Mouse (Mus musculus) kidney, postnatal 0 days (tissue): Measurements from ENCODE around the gene Hoxa7. TPM values are rescaled to one million over a fixed set of nuclear protein-coding genes. Genes with fewer than 3 reads are reported as not detected.

Experiments used
- ATAC-seq: fragments of 200-750 bp; cut with Nextera tagmentation; replicated peaks from 2 replicates; pipeline ENCODE4 v1.8.0; 2017; ENCODE audit warnings: low read depth, moderate number of reproducible peaks, moderate TSS enrichment, moderate library complexity; ENCODE audit not compliant: low FRiP score
- DNase-seq: peaks from one replicate; pipeline ENCODE4 v3.0.0-alpha.2; 2016; ENCODE audit warnings: low spot score
- H3K27ac ChIP-seq: fragments of 300-500 bp; sonication (generic); 2 replicates; pipeline ENCODE4 v1.5.1; 2014; ENCODE audit warnings: mild to moderate bottlenecking
- H3K27me3 ChIP-seq: fragments of 300-500 bp; sonication (generic); 2 replicates; pipeline ENCODE4 v1.6.1; 2014; ENCODE audit warnings: low read length, mixed read lengths; ENCODE audit not compliant: insufficient read depth
- H3K36me3 ChIP-seq: fragments of 300-500 bp; sonication (generic); 2 replicates; pipeline ENCODE4 v1.6.1; 2014; ENCODE audit warnings: low read length, mixed read lengths; ENCODE audit not compliant: insufficient read depth
- H3K4me1 ChIP-seq: fragments of 300-500 bp; sonication (generic); replicated peaks from 2 replicates; pipeline ENCODE4 v1.6.1; 2014; ENCODE audit warnings: antibody characterized with exemption, low read length, mixed read lengths; ENCODE audit not compliant: insufficient read depth
- H3K4me2 ChIP-seq: fragments of 300-500 bp; sonication (generic); 2 replicates; pipeline ENCODE4 v1.6.1; 2014; ENCODE audit warnings: mild to moderate bottlenecking, low read length, moderate library complexity, mixed read lengths
- H3K4me3 ChIP-seq: fragments of 300-500 bp; sonication (generic); replicated peaks from 2 replicates; pipeline ENCODE4 v1.5.1; 2014; ENCODE audit warnings: low read depth, low read length
- H3K9ac ChIP-seq: fragments of 300-500 bp; sonication (generic); 2 replicates; pipeline ENCODE4 v1.6.1; 2014; ENCODE audit warnings: low read depth, low read length
- H3K9me3 ChIP-seq: fragments of 300-500 bp; sonication (generic); replicated peaks from 2 replicates; pipeline ENCODE4 v1.6.1; 2016; ENCODE audit warnings: low read length, inconsistent platforms, mixed read lengths
- CTCF ChIP-seq: IDR thresholded peaks from 2 replicates; pipeline ENCODE4 v1.5.1; 2016; ENCODE audit warnings: antibody characterized with exemption, low read depth, mild to moderate bottlenecking, moderate library complexity
- WGBS: fragments of 180-500 bp; shearing (Covaris S2); extraction: QIAGEN DNeasy Blood & Tissue Kit; methylation state at CpG from one replicate; pipeline ENCODE4 v1.1.7; 2014; 5-methylcytosine and 5-hydroxymethylcytosine counted together
- polyA plus RNA-seq: library from polyadenylated mRNA; unstranded; fragments of >200 nt; fragmentation: Nextera tagmentation; extraction: Ambion mirVana; gene quantifications from 2 replicates; pipeline ENCODE4 v1.2.1, GENCODE M21; 2015

The Hoxa7 gene
- polyA plus RNA-seq, 1 experiment from 2014 or later, result 29.7 TPM

DNA sequence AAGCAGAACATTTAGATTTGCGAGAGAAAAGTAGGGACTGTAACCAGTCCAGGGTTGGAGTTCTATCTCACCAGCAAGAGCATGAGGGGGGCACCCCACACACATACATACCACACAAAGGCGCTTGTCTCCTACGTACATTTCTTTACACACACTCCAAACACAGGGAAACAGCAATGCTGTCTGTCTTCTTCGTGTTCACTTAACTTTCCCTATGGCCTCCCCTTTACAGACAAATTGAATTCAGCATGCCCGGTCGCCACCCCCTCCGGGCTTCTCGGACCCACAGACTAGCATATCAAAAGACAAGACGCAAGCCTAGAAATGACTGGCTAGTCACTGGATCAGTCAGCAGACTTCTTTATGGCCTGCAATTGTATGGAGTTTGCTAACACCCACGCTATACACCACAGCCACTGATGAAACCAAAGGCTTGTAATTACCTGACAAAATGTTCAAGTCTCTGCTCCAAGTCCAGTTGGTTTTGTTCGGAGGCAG lies 41.4 kb downstream of the Hoxa7 start:
- ATAC-seq (no peak), DNase-seq (no peak)
- Histone ChIP-seq H3K36me3 (0 out of 2 replicates have a peak, but pooled peaks cover 3% of the 10 kb centered on the region), H3K4me1 (peaks cover 66% of the 10 kb centered on the region), H3K4me3 (peak overlapping the region; percentile 38), H3K4me2 (peak overlapping the region; percentile 81), H3K27me3 (no peaks in the 10 kb centered on the region), H3K9me3 (no peaks in the 10 kb centered on the region), H3K27ac (peak overlapping the region; percentile 96), H3K9ac (peak overlapping the region; percentile 88)
- no peak for TF ChIP-seq CTCF
- WGBS, result 25% methylated on average over 11 of the region's 11 CpGs

DNA sequence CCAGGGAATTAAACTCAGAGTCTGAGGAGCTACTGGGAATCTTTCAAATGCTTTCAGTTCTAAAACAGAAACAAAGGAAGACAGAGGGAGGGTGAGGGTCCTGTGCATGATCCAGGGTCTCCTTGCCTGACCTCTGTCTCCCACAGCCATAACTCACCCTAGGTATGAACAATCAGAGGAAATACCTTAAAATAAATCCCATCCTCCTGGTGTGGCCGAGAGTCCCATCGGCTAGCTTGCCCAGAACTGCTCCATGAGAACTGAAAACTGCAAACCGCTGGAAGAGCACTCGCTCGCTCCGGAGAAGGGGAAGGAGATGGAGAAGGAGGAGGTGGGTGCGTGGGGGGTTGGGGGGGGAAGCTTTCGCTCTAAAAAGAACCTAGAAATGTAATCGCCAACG lies 42.0 kb downstream of the Hoxa7 start:
- no peak for TF ChIP-seq CTCF
- Histone ChIP-seq H3K4me1 (peaks cover 64% of the 10 kb centered on the region), H3K27ac (peak overlapping the region; percentile 96), H3K9me3 (no peaks in the 10 kb centered on the region), H3K36me3 (0 out of 2 replicates have a peak, but pooled peaks cover 3% of the 10 kb centered on the region), H3K9ac (peak overlapping the region; percentile 88), H3K27me3 (no peaks in the 10 kb centered on the region), H3K4me3 (peak overlapping the region; percentile 38), H3K4me2 (peak overlapping the region; percentile 81)
- 13% methylated on average over 10 of the region's 10 CpGs for WGBS
- ATAC-seq, result no peak
- DNase-seq, result no peak

- Histone ChIP-seq H3K9ac (peak overlapping the region; percentile 88), H3K36me3 (0 out of 2 replicates have a peak, but pooled peaks cover 3% of the 10 kb centered on the region), H3K9me3 (no peaks in the 10 kb centered on the region), H3K4me3 (peak overlapping the region; percentile 38), H3K27ac (peak overlapping the region; percentile 96), H3K4me2 (peak overlapping the region; percentile 81), H3K27me3 (no peaks in the 10 kb centered on the region), H3K4me1 (peaks cover 58% of the 10 kb centered on the region)
- 27% methylated on average over 4 of the region's 4 CpGs for WGBS
- no peak for TF ChIP-seq CTCF
- DNase-seq (no peak), ATAC-seq (no peak)
These were observed 42.6 kb downstream of the Hoxa7 start for GRCm38 (mm10) chr6:52178918-52179665.

DNA sequence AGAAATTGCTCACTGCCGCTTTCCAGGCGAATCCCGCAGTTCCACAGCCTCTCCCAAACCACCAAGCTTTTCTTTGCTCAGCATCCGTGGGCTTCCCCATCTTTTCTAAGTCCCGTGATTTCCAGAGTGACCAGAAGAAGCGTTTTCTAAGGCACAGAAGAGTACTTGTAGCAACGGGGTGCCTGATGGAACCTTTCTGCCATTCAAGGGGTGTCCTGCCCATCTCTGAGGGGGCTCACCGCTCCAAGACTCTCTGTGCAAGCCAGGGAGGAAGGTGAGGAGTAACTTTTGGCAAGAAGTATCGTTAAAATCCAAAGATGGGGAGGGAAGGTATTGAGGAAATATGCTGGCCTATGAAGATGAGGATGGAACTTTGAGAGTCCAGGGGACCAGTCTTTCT lies 43.8 kb downstream of the Hoxa7 start:
- H3K4me3 ChIP-seq, result peak overlapping the region; percentile 38
- DNase-seq, result no peak
- peak overlapping the region; percentile 88; the same call in 1 of the 2 replicates for H3K9ac ChIP-seq
- peak overlapping the region; percentile 81 for H3K4me2 ChIP-seq
- H3K4me1 ChIP-seq, result peaks cover 50% of the 10 kb centered on the region
- WGBS, result 18% methylated on average over 9 of the region's 9 CpGs
- H3K9me3 ChIP-seq, result no peaks in the 10 kb centered on the region
- 0 out of 2 replicates have a peak, but pooled peaks cover 3% of the 10 kb centered on the region for H3K36me3 ChIP-seq
- peak overlapping the region; percentile 96 for H3K27ac ChIP-seq
- ATAC-seq, result no peak
- H3K27me3 ChIP-seq, result no peaks in the 10 kb centered on the region
- TF ChIP-seq CTCF, result no peak

GRCm38 (mm10) chr6:52177061-52177735 lies 44.5 kb downstream of the Hoxa7 start, which contains the start of gene 5730596B20Rik:
TSS of gene 5730596B20Rik (plus strand) at chr6:52177498.
- Histone ChIP-seq H3K27ac (peak within 1 kb of the TSS; percentile 96), H3K9me3 (no peaks in the 10 kb centered on the region), H3K4me1 (peaks cover 46% of the 10 kb centered on the region), H3K4me3 (peak within 1 kb of the TSS; percentile 66), H3K4me2 (peak within 1 kb of the TSS; percentile 81), H3K9ac (peak within 1 kb of the TSS; percentile 88), H3K36me3 (0 out of 2 replicates have a peak, but pooled peaks cover 3% of the 10 kb centered on the region), H3K27me3 (no peaks in the 10 kb centered on the region)
- DNase-seq (peak; percentile 93), ATAC-seq (peak; percentile 50)
- 4% methylated on average over 36 of the region's 36 CpGs for WGBS
- TF ChIP-seq CTCF, result no peak

DNA sequence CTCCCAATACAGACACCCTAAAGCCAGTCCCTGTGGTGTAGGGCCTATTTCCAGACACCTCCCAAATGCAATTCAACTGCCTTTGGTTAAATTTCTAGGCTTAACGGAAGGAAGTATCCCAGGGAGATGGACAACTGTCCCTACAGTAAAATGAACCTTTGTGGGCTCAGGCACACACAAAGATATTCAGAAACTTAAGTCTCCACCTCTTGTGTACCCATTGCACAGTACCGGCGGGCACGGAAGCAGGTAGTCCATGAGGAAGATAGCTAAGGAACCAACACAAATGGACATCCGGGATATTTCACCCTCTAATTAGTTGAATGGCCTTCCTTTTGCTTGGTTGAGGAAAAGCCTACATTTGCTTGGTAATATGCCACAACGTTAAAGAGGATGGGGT lies 45.3 kb downstream of the Hoxa7 start:
- peak overlapping the region; percentile 96 for H3K27ac ChIP-seq
- H3K9me3 ChIP-seq, result no peaks in the 10 kb centered on the region
- H3K4me3 ChIP-seq, result peak overlapping the region; percentile 66
- ATAC-seq (no peak), DNase-seq (no peak)
- H3K4me2 ChIP-seq, result peak overlapping the region; percentile 81
- peaks cover 42% of the 10 kb centered on the region for H3K4me1 ChIP-seq
- no peak for TF ChIP-seq CTCF
- peak overlapping the region; percentile 88 for H3K9ac ChIP-seq
- H3K36me3 ChIP-seq, result 0 out of 2 replicates have a peak, but pooled peaks cover 2% of the 10 kb centered on the region
- H3K27me3 ChIP-seq, result no peaks in the 10 kb centered on the region
- WGBS, result 7% methylated on average over 6 of the region's 6 CpGs
